ENCODE assay signal across 11 mouse cellular contexts in genomic region chr9:107936831-107937230, GRCm38 (mm10). TPM values are rescaled to one million over a fixed set of nuclear protein-coding genes. Genes with fewer than 3 reads are reported as not detected.
A peak's percentile ranks its signal among the peaks of the same experiment; 100 is the strongest.
DNase-seq lines count a peak whose midpoint lies in the region; ATAC-seq lines count a peak whose summit lies in the region.
"Had no signal": no experiment of that assay in that cellular context is flagged by ENCODE, and none has a peak within 500 bp of the region (broad histone marks: within the 10 kb centered on the region; RNA-seq: fewer than 3 reads in every experiment).

No protein-coding gene starts in this region.

- H3K4me3 ChIP-seq in kidney, embryonic 15.5 days (replicated peaks) = peak overlapping the region; percentile 50
- peak overlapping the region; percentile 44 for H3K4me3 ChIP-seq in embryonic facial prominence, embryonic 14.5 days (ENCODE audit: low read depth, low read length)
- peak overlapping the region; percentile 58 for H3K4me3 ChIP-seq in hindbrain, embryonic 16.5 days (ENCODE audit: low read length)
- H3K4me3 ChIP-seq in neural tube, embryonic 11.5 days (ENCODE audit: low read depth, low read length) = peak overlapping the region; percentile 51

- peaks cover 15% of the 10 kb centered on the region for H3K4me1 ChIP-seq in kidney, embryonic 15.5 days
- peaks cover 8% of the 10 kb centered on the region; the same call in 1 of the 2 replicates for H3K4me1 ChIP-seq in embryonic facial prominence, embryonic 14.5 days (ENCODE audit: control insufficient read depth, insufficient read depth, low read length)
- H3K4me1 ChIP-seq in hindbrain, embryonic 16.5 days (ENCODE audit: control insufficient read depth, insufficient read depth, low read depth, low read length) = peaks cover 9% of the 10 kb centered on the region
- H3K4me1 ChIP-seq in neural tube, embryonic 11.5 days (ENCODE audit: control insufficient read depth, insufficient read depth, low read length) = peaks cover 14% of the 10 kb centered on the region

- H3K4me2 ChIP-seq in kidney, embryonic 15.5 days = peak overlapping the region; percentile 97
- peak overlapping the region; percentile 74 for H3K4me2 ChIP-seq in embryonic facial prominence, embryonic 14.5 days (ENCODE audit: low read depth, low read length)
- H3K4me2 ChIP-seq in hindbrain, embryonic 16.5 days (ENCODE audit: low read length) = peak overlapping the region; percentile 84
- H3K4me2 ChIP-seq in neural tube, embryonic 11.5 days (ENCODE audit: low read depth) = peak overlapping the region; percentile 96

- no peak for ATAC-seq in kidney, embryonic 15.5 days (replicated peaks; ENCODE audit: low FRiP score)
- ATAC-seq in embryonic facial prominence, embryonic 14.5 days (ENCODE audit: low read depth) = no peak
- ATAC-seq in hindbrain, embryonic 16.5 days = peak; percentile 18; the same call in 1 of the 2 replicates
- ATAC-seq in neural tube, embryonic 11.5 days (ENCODE audit: insufficient read depth, low FRiP score, low TSS enrichment) = no peak

- H3K9me3 ChIP-seq in kidney, embryonic 15.5 days (replicated peaks) = no peaks in the 10 kb centered on the region
- no peaks in the 10 kb centered on the region for H3K9me3 ChIP-seq in embryonic facial prominence, embryonic 14.5 days (ENCODE audit: control insufficient read depth, low read length)
- no peaks in the 10 kb centered on the region for H3K9me3 ChIP-seq in hindbrain, embryonic 16.5 days (ENCODE audit: control insufficient read depth, low read length)
- H3K9me3 ChIP-seq in neural tube, embryonic 11.5 days (ENCODE audit: control insufficient read depth, low read length) = no peaks in the 10 kb centered on the region
- H3K9me3 ChIP-seq: liver, embryonic 15.5 days had no signal

- H3K27ac ChIP-seq in kidney, embryonic 15.5 days = no peak overlapping the region
- H3K27ac ChIP-seq in embryonic facial prominence, embryonic 14.5 days (replicated peaks; ENCODE audit: low read depth, low read length) = no peak overlapping the region
- H3K27ac ChIP-seq in hindbrain, embryonic 16.5 days (ENCODE audit: low read depth, low read length) = no peak overlapping the region
- H3K27ac ChIP-seq in neural tube, embryonic 11.5 days (ENCODE audit: low read depth, low read length) = no peak overlapping the region
- H3K27ac ChIP-seq: liver, embryonic 15.5 days had no signal

- H3K9ac ChIP-seq in kidney, embryonic 15.5 days = no peak overlapping the region
- H3K9ac ChIP-seq in embryonic facial prominence, embryonic 14.5 days (ENCODE audit: low read depth, low read length) = peak overlapping the region; percentile 65; the same call in 1 of the 2 replicates
- peak overlapping the region; percentile 76 for H3K9ac ChIP-seq in hindbrain, embryonic 16.5 days (ENCODE audit: low read depth, low read length)
- H3K9ac ChIP-seq in neural tube, embryonic 11.5 days (ENCODE audit: low read length) = peak overlapping the region; percentile 67
- H3K9ac ChIP-seq: liver, embryonic 15.5 days had no signal

- WGBS in kidney, embryonic 15.5 days = 17% methylated on average over 3 of the region's 3 CpGs
- WGBS in embryonic facial prominence, embryonic 14.5 days = 14% methylated on average over 3 of the region's 3 CpGs
- WGBS in hindbrain, embryonic 16.5 days = 8% methylated on average over 3 of the region's 3 CpGs
- 7% methylated on average over 3 of the region's 3 CpGs for WGBS in neural tube, embryonic 11.5 days

- no peak for DNase-seq in kidney, adult 18-20 months
- no peak for DNase-seq in embryonic facial prominence, embryonic 14.5 days (ENCODE audit: low spot score)
- DNase-seq in neural tube, embryonic 11.5 days (ENCODE audit: low spot score) = no peak
- DNase-seq in cerebellum, postnatal 10 days = no peak
- no peak for DNase-seq in cerebellum, adult 9-11 months
- DNase-seq in ovary, adult 18-20 months (ENCODE audit: low spot score) = no peak
- DNase-seq: cerebellum, adult 11 months; kidney, adult 2 months had no signal

- H3K27me3 ChIP-seq in kidney, embryonic 15.5 days = peaks cover 47% of the 10 kb centered on the region
- 0 out of 2 replicates have a peak, but pooled peaks cover 16% of the 10 kb centered on the region for H3K27me3 ChIP-seq in embryonic facial prominence, embryonic 14.5 days (replicated peaks; ENCODE audit: control insufficient read depth, insufficient read depth, low read length)
- no peaks in the 10 kb centered on the region; the same call in 1 of the 2 replicates for H3K27me3 ChIP-seq in hindbrain, embryonic 16.5 days (replicated peaks; ENCODE audit: control insufficient read depth, insufficient read depth, low read length)
- no peaks in the 10 kb centered on the region; the same call in 1 of the 2 replicates for H3K27me3 ChIP-seq in neural tube, embryonic 11.5 days (ENCODE audit: control insufficient read depth, insufficient read depth, low read length)

- no peaks in the 10 kb centered on the region for H3K36me3 ChIP-seq in kidney, embryonic 15.5 days
- no peaks in the 10 kb centered on the region for H3K36me3 ChIP-seq in embryonic facial prominence, embryonic 14.5 days (ENCODE audit: control insufficient read depth, insufficient read depth, low read length)
- H3K36me3 ChIP-seq in hindbrain, embryonic 16.5 days (ENCODE audit: control insufficient read depth, insufficient read depth, low read length) = no peaks in the 10 kb centered on the region
- H3K36me3 ChIP-seq in neural tube, embryonic 11.5 days (ENCODE audit: control insufficient read depth, insufficient read depth, low read length) = no peaks in the 10 kb centered on the region
- H3K36me3 ChIP-seq: liver, embryonic 15.5 days had no signal

RNA-seq across cellular contexts. Expression of gene Camkv, which starts 1.4 kb away (rescaled TPM):
- polyA plus RNA-seq in kidney, embryonic 15.5 days (2015; fragmentation: Nextera tagmentation; extraction: Ambion mirVana) = 1.6 and 2.2 TPM in 2 replicates
- 2.2 and 2.6 TPM in 2 replicates for polyA plus RNA-seq in embryonic facial prominence, embryonic 14.5 days (2014; fragmentation: Nextera tagmentation; extraction: Ambion mirVana)
- 58.4 and 63.4 TPM in 2 replicates for polyA plus RNA-seq in hindbrain, embryonic 16.5 days (2015; fragmentation: Nextera tagmentation; extraction: Ambion mirVana)
- 3.5 and 4.3 TPM in 2 replicates for polyA plus RNA-seq in neural tube, embryonic 11.5 days (2014; fragmentation: Nextera tagmentation; extraction: Ambion mirVana)
- polyA plus RNA-seq: kidney, adult 2 months had no signal

RNA-seq across cellular contexts. Expression of gene Actl11, which starts 8.6 kb away (rescaled TPM):
- not detected in 2 replicates for polyA plus RNA-seq in kidney, embryonic 15.5 days (2015; fragmentation: Nextera tagmentation; extraction: Ambion mirVana)
- polyA plus RNA-seq in embryonic facial prominence, embryonic 14.5 days (2014; fragmentation: Nextera tagmentation; extraction: Ambion mirVana) = not detected in 2 replicates
- polyA plus RNA-seq in hindbrain, embryonic 16.5 days (2015; fragmentation: Nextera tagmentation; extraction: Ambion mirVana) = not detected in 2 replicates
- polyA plus RNA-seq in neural tube, embryonic 11.5 days (2014; fragmentation: Nextera tagmentation; extraction: Ambion mirVana) = not detected in 2 replicates
- polyA plus RNA-seq: liver, embryonic 15.5 days had no signal

RNA-seq across cellular contexts. Expression of gene Traip, which starts 13.1 kb away (rescaled TPM):
- polyA plus RNA-seq in kidney, embryonic 15.5 days (2015; fragmentation: Nextera tagmentation; extraction: Ambion mirVana) = 21.8 and 25.0 TPM in 2 replicates
- 15.5 and 23.4 TPM in 2 replicates for polyA plus RNA-seq in embryonic facial prominence, embryonic 14.5 days (2014; fragmentation: Nextera tagmentation; extraction: Ambion mirVana)
- 10.0 and 10.8 TPM in 2 replicates for polyA plus RNA-seq in hindbrain, embryonic 16.5 days (2015; fragmentation: Nextera tagmentation; extraction: Ambion mirVana)
- 25.2 and 25.7 TPM in 2 replicates for polyA plus RNA-seq in neural tube, embryonic 11.5 days (2014; fragmentation: Nextera tagmentation; extraction: Ambion mirVana)

RNA-seq across cellular contexts. Expression of gene Mst1r, which starts 30.2 kb away (rescaled TPM):
- polyA plus RNA-seq in kidney, embryonic 15.5 days (2015; fragmentation: Nextera tagmentation; extraction: Ambion mirVana) = 2.6 TPM in 2 replicates
- 2.8 and 3.1 TPM in 2 replicates for polyA plus RNA-seq in embryonic facial prominence, embryonic 14.5 days (2014; fragmentation: Nextera tagmentation; extraction: Ambion mirVana)
- polyA plus RNA-seq in hindbrain, embryonic 16.5 days (2015; fragmentation: Nextera tagmentation; extraction: Ambion mirVana) = 1.3 and 3.0 TPM in 2 replicates
- polyA plus RNA-seq in neural tube, embryonic 11.5 days (2014; fragmentation: Nextera tagmentation; extraction: Ambion mirVana) = 0.33 and 1.1 TPM in 2 replicates

RNA-seq across cellular contexts. Expression of gene Uba7, which starts 38.5 kb away (rescaled TPM):
- 22.2 and 30.9 TPM in 2 replicates for polyA plus RNA-seq in kidney, embryonic 15.5 days (2015; fragmentation: Nextera tagmentation; extraction: Ambion mirVana)
- 25.5 and 28.1 TPM in 2 replicates for polyA plus RNA-seq in embryonic facial prominence, embryonic 14.5 days (2014; fragmentation: Nextera tagmentation; extraction: Ambion mirVana)
- polyA plus RNA-seq in hindbrain, embryonic 16.5 days (2015; fragmentation: Nextera tagmentation; extraction: Ambion mirVana) = 8.8 and 9.6 TPM in 2 replicates
- polyA plus RNA-seq in neural tube, embryonic 11.5 days (2014; fragmentation: Nextera tagmentation; extraction: Ambion mirVana) = 10.9 and 12.1 TPM in 2 replicates

Comparison
In these comparisons a context has a peak if more than half of its experiments do, and no peak if none do; other contexts are left out.
1. RNA of gene Camkv, which starts 1.4 kb away (polyA plus RNA-seq): 58.4 to 63.4 TPM in hindbrain, embryonic 16.5 days; 3.5 to 4.3 TPM in neural tube, embryonic 11.5 days, 2.2 to 2.6 TPM in embryonic facial prominence, embryonic 14.5 days and 1.6 to 2.2 TPM in kidney, embryonic 15.5 days; every median in the first group is over 10 times any median in the second.
2. Peak in every context shown above with its lines, with median percentiles within 50 percentile points of each other: H3K4me2 ChIP-seq and H3K4me3 ChIP-seq.